ENCODE assay signal across 8 mouse cellular contexts in genomic region chr7:6194129-6194528, GRCm38 (mm10). TPM values are rescaled to one million over a fixed set of nuclear protein-coding genes. Genes with fewer than 3 reads are reported as not detected.
A peak's percentile ranks its signal among the peaks of the same experiment; 100 is the strongest.
DNase-seq lines count a peak whose midpoint lies in the region; ATAC-seq and TF ChIP-seq lines count a peak whose summit lies in the region.

No protein-coding gene starts in this region.

- 0 out of 2 replicates have a peak, but pooled peaks cover 6% of the 10 kb centered on the region for H3K4me1 ChIP-seq in forebrain, embryonic 10.5 days
- no peaks in the 10 kb centered on the region for H3K4me1 ChIP-seq in hindbrain, embryonic 12.5 days
- no peaks in the 10 kb centered on the region for H3K4me1 ChIP-seq in limb, embryonic 12.5 days (replicated peaks)
- H3K4me1 ChIP-seq in midbrain, embryonic 12.5 days = no peaks in the 10 kb centered on the region
- no peaks in the 10 kb centered on the region for H3K4me1 ChIP-seq in spleen, adult 2 months (ENCODE audit: control insufficient read depth, insufficient read depth, insufficient read length)

- peaks cover 12% of the 10 kb centered on the region for H3K27me3 ChIP-seq in forebrain, embryonic 10.5 days (ENCODE audit: poor library complexity, severe bottlenecking)
- peaks cover 6% of the 10 kb centered on the region; the same call in 1 of the 2 replicates for H3K27me3 ChIP-seq in hindbrain, embryonic 12.5 days
- H3K27me3 ChIP-seq in limb, embryonic 12.5 days = peaks cover 5% of the 10 kb centered on the region
- H3K27me3 ChIP-seq in midbrain, embryonic 12.5 days = 0 out of 2 replicates have a peak, but pooled peaks cover 6% of the 10 kb centered on the region
- no peaks in the 10 kb centered on the region for H3K27me3 ChIP-seq in spleen, adult 2 months (ENCODE audit: control insufficient read depth, insufficient read depth, low read length)

- TF ChIP-seq CTCF in layer of hippocampus, adult 2 months (conservative IDR thresholded peaks at IDR 0.05) = peak; percentile 93
- peak; percentile 84; the same call in 1 of the 2 replicates for TF ChIP-seq CTCF in spleen, adult 2 months (IDR thresholded peaks at IDR 0.05; ENCODE audit: extremely low read depth, insufficient read depth, insufficient read length, insufficient replicate concordance)

- no peak overlapping the region for H3K4me2 ChIP-seq in hindbrain, embryonic 12.5 days (replicated peaks)
- H3K4me2 ChIP-seq in limb, embryonic 12.5 days = no peak overlapping the region
- H3K4me2 ChIP-seq in midbrain, embryonic 12.5 days (replicated peaks) = no peak overlapping the region

- H3K4me3 ChIP-seq in layer of hippocampus, adult 2 months = no peak overlapping the region
- H3K4me3 ChIP-seq in forebrain, embryonic 10.5 days = no peak overlapping the region
- no peak overlapping the region for H3K4me3 ChIP-seq in hindbrain, embryonic 12.5 days
- H3K4me3 ChIP-seq in limb, embryonic 12.5 days (replicated peaks) = no peak overlapping the region
- no peak overlapping the region for H3K4me3 ChIP-seq in midbrain, embryonic 12.5 days
- no peak overlapping the region for H3K4me3 ChIP-seq in spleen, adult 2 months (ENCODE audit: extremely low read depth, insufficient read depth, insufficient read length)

- H3K36me3 ChIP-seq in forebrain, embryonic 10.5 days (replicated peaks) = peaks cover 16% of the 10 kb centered on the region
- H3K36me3 ChIP-seq in hindbrain, embryonic 12.5 days = peaks cover 15% of the 10 kb centered on the region
- peaks cover 16% of the 10 kb centered on the region for H3K36me3 ChIP-seq in limb, embryonic 12.5 days
- H3K36me3 ChIP-seq in midbrain, embryonic 12.5 days = peaks cover 7% of the 10 kb centered on the region
- peaks cover 3% of the 10 kb centered on the region; the same call in 1 of the 2 replicates for H3K36me3 ChIP-seq in spleen, adult 2 months (ENCODE audit: control insufficient read depth, insufficient read depth, low read length)

- no peak overlapping the region for H3K27ac ChIP-seq in layer of hippocampus, adult 2 months
- no peak overlapping the region for H3K27ac ChIP-seq in forebrain, embryonic 10.5 days
- H3K27ac ChIP-seq in hindbrain, embryonic 12.5 days = no peak overlapping the region
- no peak overlapping the region for H3K27ac ChIP-seq in limb, embryonic 12.5 days
- H3K27ac ChIP-seq in midbrain, embryonic 12.5 days (replicated peaks) = no peak overlapping the region
- no peak overlapping the region for H3K27ac ChIP-seq in spleen, adult 2 months (ENCODE audit: insufficient read depth, low read length)

- H3K9me3 ChIP-seq in forebrain, embryonic 10.5 days = peaks cover 11% of the 10 kb centered on the region; the same call in 1 of the 2 replicates
- no peaks in the 10 kb centered on the region for H3K9me3 ChIP-seq in hindbrain, embryonic 12.5 days (replicated peaks)
- H3K9me3 ChIP-seq in limb, embryonic 12.5 days = no peaks in the 10 kb centered on the region
- no peaks in the 10 kb centered on the region for H3K9me3 ChIP-seq in midbrain, embryonic 12.5 days

- H3K9ac ChIP-seq in hindbrain, embryonic 12.5 days = no peak overlapping the region
- H3K9ac ChIP-seq in limb, embryonic 12.5 days (replicated peaks) = no peak overlapping the region
- H3K9ac ChIP-seq in midbrain, embryonic 12.5 days (replicated peaks) = no peak overlapping the region

- no peak for TF ChIP-seq POLR2A in spleen, adult 2 months (IDR thresholded peaks at IDR 0.05; ENCODE audit: low read depth, low read length)

- 21% methylated on average over 5 of the region's 5 CpGs for WGBS in forebrain, embryonic 10.5 days
- WGBS in hindbrain, embryonic 12.5 days = 22% methylated on average over 5 of the region's 5 CpGs
- 19% methylated on average over 5 of the region's 5 CpGs for WGBS in limb, embryonic 12.5 days
- WGBS in midbrain, embryonic 12.5 days = 20% methylated on average over 5 of the region's 5 CpGs
- 30% methylated on average over 5 of the region's 5 CpGs for WGBS in spleen, adult 2 months

- DNase-seq in layer of hippocampus, adult 2 months (ENCODE audit: low spot score in 2 of 2) = peak; percentile 47 to 67
- DNase-seq in layer of hippocampus, postnatal 36 days = no peak
- peak; percentile 69 for DNase-seq in brain, adult 2 months (ENCODE audit: low read depth, low spot score)
- peak; percentile 49 for DNase-seq in forebrain, embryonic 10.5 days (ENCODE audit: extremely low spot score, low spot score)
- DNase-seq in spleen, adult 2 months (ENCODE audit: low read depth in 1 of 2, low spot score in 2 of 2) = peak in 1 of 2 experiments; percentile 54

- peak; percentile 65 for ATAC-seq in hindbrain, embryonic 12.5 days (ENCODE audit: low FRiP score)
- ATAC-seq in limb, embryonic 12.5 days (ENCODE audit: insufficient number of reproducible peaks, insufficient read depth, low FRiP score, low TSS enrichment, low read depth) = peak; percentile 87
- peak; percentile 76 for ATAC-seq in midbrain, embryonic 12.5 days (ENCODE audit: low FRiP score, low read depth)

RNA-seq across cellular contexts. Expression of gene Galp, which starts 2.8 kb away (rescaled TPM):
- total RNA-seq in layer of hippocampus, adult 2 months (2021) = not detected
- total RNA-seq in layer of hippocampus, postnatal 36 days (2021) = not detected
- polyA plus RNA-seq in forebrain, embryonic 10.5 days (2016; fragmentation: Nextera tagmentation; extraction: Ambion mirVana) = not detected in 2 replicates
- polyA plus RNA-seq in hindbrain, embryonic 12.5 days (2016; fragmentation: Nextera tagmentation; extraction: Ambion mirVana) = not detected in 2 replicates
- polyA plus RNA-seq in limb, embryonic 12.5 days (2016; fragmentation: Nextera tagmentation; extraction: Ambion mirVana) = not detected in 2 replicates
- polyA plus RNA-seq in midbrain, embryonic 12.5 days (2016; fragmentation: Nextera tagmentation; extraction: Ambion mirVana) = not detected in 2 replicates
- not detected in 2 replicates for polyA plus RNA-seq in spleen, adult 2 months (2012; rRNA removed)

RNA-seq across cellular contexts. Expression of gene Zfp444, which starts 22.1 kb away (rescaled TPM):
- 10 to 100 TPM; 55.8 to 57.2 TPM for total RNA-seq in layer of hippocampus, adult 2 months (2021)
- 10 to 100 TPM; 52.7 to 60.6 TPM for total RNA-seq in layer of hippocampus, postnatal 36 days (2021)
- polyA plus RNA-seq in forebrain, embryonic 10.5 days (2016; fragmentation: Nextera tagmentation; extraction: Ambion mirVana) = 69.8 and 78.2 TPM in 2 replicates
- 79.0 and 83.6 TPM in 2 replicates for polyA plus RNA-seq in hindbrain, embryonic 12.5 days (2016; fragmentation: Nextera tagmentation; extraction: Ambion mirVana)
- polyA plus RNA-seq in limb, embryonic 12.5 days (2016; fragmentation: Nextera tagmentation; extraction: Ambion mirVana) = 73.5 and 81.0 TPM in 2 replicates
- polyA plus RNA-seq in midbrain, embryonic 12.5 days (2016; fragmentation: Nextera tagmentation; extraction: Ambion mirVana) = 87.1 and 88.4 TPM in 2 replicates
- 20.2 and 29.7 TPM in 2 replicates for polyA plus RNA-seq in spleen, adult 2 months (2012; rRNA removed)

RNA-seq across cellular contexts. Expression of gene Zscan5b, which starts 27.9 kb away (rescaled TPM):
- total RNA-seq in layer of hippocampus, adult 2 months (2021) = not detected
- total RNA-seq in layer of hippocampus, postnatal 36 days (2021) = not detected
- not detected in 2 replicates for polyA plus RNA-seq in forebrain, embryonic 10.5 days (2016; fragmentation: Nextera tagmentation; extraction: Ambion mirVana)
- polyA plus RNA-seq in hindbrain, embryonic 12.5 days (2016; fragmentation: Nextera tagmentation; extraction: Ambion mirVana) = not detected in 2 replicates
- not detected in 2 replicates for polyA plus RNA-seq in limb, embryonic 12.5 days (2016; fragmentation: Nextera tagmentation; extraction: Ambion mirVana)
- not detected in 2 replicates for polyA plus RNA-seq in midbrain, embryonic 12.5 days (2016; fragmentation: Nextera tagmentation; extraction: Ambion mirVana)
- polyA plus RNA-seq in spleen, adult 2 months (2012; rRNA removed) = not detected in 2 replicates

RNA-seq across cellular contexts. Expression of gene Zfp787, which starts 38.3 kb away (rescaled TPM):
- 10 to 100 TPM; 26.2 to 27.3 TPM for total RNA-seq in layer of hippocampus, adult 2 months (2021)
- 10 to 100 TPM; 23.5 to 26.5 TPM for total RNA-seq in layer of hippocampus, postnatal 36 days (2021)
- polyA plus RNA-seq in forebrain, embryonic 10.5 days (2016; fragmentation: Nextera tagmentation; extraction: Ambion mirVana) = 23.7 and 24.4 TPM in 2 replicates
- 32.5 and 34.8 TPM in 2 replicates for polyA plus RNA-seq in hindbrain, embryonic 12.5 days (2016; fragmentation: Nextera tagmentation; extraction: Ambion mirVana)
- 35.2 and 36.1 TPM in 2 replicates for polyA plus RNA-seq in limb, embryonic 12.5 days (2016; fragmentation: Nextera tagmentation; extraction: Ambion mirVana)
- polyA plus RNA-seq in midbrain, embryonic 12.5 days (2016; fragmentation: Nextera tagmentation; extraction: Ambion mirVana) = 33.1 and 33.4 TPM in 2 replicates
- polyA plus RNA-seq in spleen, adult 2 months (2012; rRNA removed) = 34.5 and 43.2 TPM in 2 replicates

RNA-seq across cellular contexts. Expression of gene Epp13, which starts 58.4 kb away (rescaled TPM):
- total RNA-seq in layer of hippocampus, adult 2 months (2021) = not detected
- total RNA-seq in layer of hippocampus, postnatal 36 days (2021) = not detected
- not detected in 2 replicates for polyA plus RNA-seq in forebrain, embryonic 10.5 days (2016; fragmentation: Nextera tagmentation; extraction: Ambion mirVana)
- not detected in 2 replicates for polyA plus RNA-seq in hindbrain, embryonic 12.5 days (2016; fragmentation: Nextera tagmentation; extraction: Ambion mirVana)
- not detected in 2 replicates for polyA plus RNA-seq in limb, embryonic 12.5 days (2016; fragmentation: Nextera tagmentation; extraction: Ambion mirVana)
- not detected in 2 replicates for polyA plus RNA-seq in midbrain, embryonic 12.5 days (2016; fragmentation: Nextera tagmentation; extraction: Ambion mirVana)
- polyA plus RNA-seq in spleen, adult 2 months (2012; rRNA removed) = not detected in 2 replicates

Comparison
In these comparisons a context has a peak if more than half of its experiments do, and no peak if none do; other contexts are left out.
1. DNase-seq: peak in layer of hippocampus, adult 2 months (2 of 2), brain, adult 2 months (single experiment) and forebrain, embryonic 10.5 days (single experiment); none in layer of hippocampus, postnatal 36 days (0 of 2).
2. Peak in every context shown above with its lines, with median percentiles within 50 percentile points of each other: ATAC-seq.